Comparison of ENCODE assay signal across 9 mouse cellular contexts in genomic region chr5:144733953-144734352, GRCm38 (mm10). TPM values are rescaled to one million over a fixed set of nuclear protein-coding genes. Genes with fewer than 3 reads are reported as not detected.
DNase-seq lines count a peak whose midpoint lies in the region; ATAC-seq and TF ChIP-seq lines count a peak whose summit lies in the region.
"Had no signal": no experiment of that assay in that cellular context is flagged by ENCODE, and none has a peak within 500 bp of the region (broad histone marks: within the 10 kb centered on the region; RNA-seq: fewer than 3 reads in every experiment).

No protein-coding gene starts in this region.

- no peaks in the 10 kb centered on the region for H3K9me3 ChIP-seq in heart, embryonic 12.5 days (replicated peaks)
- H3K9me3 ChIP-seq in E14TG2a.4 (ENCODE audit: low read length) = peaks cover 14% of the 10 kb centered on the region
- H3K9me3 ChIP-seq in forebrain, embryonic 16.5 days (ENCODE audit: control insufficient read depth, low read length) = no peaks in the 10 kb centered on the region
- H3K9me3 ChIP-seq: lung, embryonic 15.5 days had no signal

- H3K27ac ChIP-seq in heart, embryonic 12.5 days (ENCODE audit: poor library complexity, severe bottlenecking) = no peak overlapping the region
- H3K27ac ChIP-seq in forebrain, embryonic 16.5 days (ENCODE audit: low read length) = no peak overlapping the region
- H3K27ac ChIP-seq: lung, embryonic 15.5 days had no signal

- no peak for ATAC-seq in heart, embryonic 12.5 days (ENCODE audit: insufficient number of reproducible peaks, low FRiP score)
- ATAC-seq in forebrain, embryonic 16.5 days = peak; percentile 28; the same call in 1 of the 2 replicates

- no peak overlapping the region for H3K9ac ChIP-seq in heart, embryonic 12.5 days
- no peak overlapping the region for H3K9ac ChIP-seq in forebrain, embryonic 16.5 days (replicated peaks; ENCODE audit: low read depth, low read length)
- H3K9ac ChIP-seq: lung, embryonic 15.5 days had no signal

- 25% methylated on average over 4 of the region's 4 CpGs for WGBS in heart, embryonic 12.5 days
- WGBS in forebrain, embryonic 16.5 days = 21% methylated on average over 4 of the region's 4 CpGs
- WGBS in large intestine, adult 2 months = 25% methylated on average over 4 of the region's 4 CpGs
- 24% methylated on average over 4 of the region's 4 CpGs for WGBS in lung, adult 2 months

- no peak for TF ChIP-seq POLR2A in lung, adult 2 months (IDR thresholded peaks at IDR 0.05; ENCODE audit: borderline replicate concordance, extremely low read depth, low read depth, low read length)

- no peak overlapping the region for H3K4me3 ChIP-seq in heart, embryonic 12.5 days
- no peak overlapping the region for H3K4me3 ChIP-seq in E14TG2a.4 (replicated peaks; ENCODE audit: low read length)
- no peak overlapping the region for H3K4me3 ChIP-seq in forebrain, embryonic 16.5 days (replicated peaks; ENCODE audit: low read length)
- no peak overlapping the region for H3K4me3 ChIP-seq in lung, adult 2 months (replicated peaks; ENCODE audit: extremely low read depth, low read depth, low read length)
- H3K4me3 ChIP-seq: lung, embryonic 15.5 days had no signal

- no peaks in the 10 kb centered on the region for H3K36me3 ChIP-seq in heart, embryonic 12.5 days
- no peaks in the 10 kb centered on the region for H3K36me3 ChIP-seq in E14TG2a.4 (ENCODE audit: insufficient read depth, low read length)
- no peaks in the 10 kb centered on the region for H3K36me3 ChIP-seq in forebrain, embryonic 16.5 days (ENCODE audit: control insufficient read depth, insufficient read depth)
- H3K36me3 ChIP-seq: lung, embryonic 15.5 days had no signal

- H3K27me3 ChIP-seq in heart, embryonic 12.5 days (replicated peaks) = peaks cover 3% of the 10 kb centered on the region; the same call in 1 of the 2 replicates
- no peaks in the 10 kb centered on the region for H3K27me3 ChIP-seq in E14TG2a.4 (ENCODE audit: insufficient read depth, low read length)
- peaks cover 3% of the 10 kb centered on the region; the same call in 1 of the 2 replicates for H3K27me3 ChIP-seq in forebrain, embryonic 16.5 days (replicated peaks; ENCODE audit: control insufficient read depth, insufficient read depth, low read length)
- H3K27me3 ChIP-seq: lung, embryonic 15.5 days had no signal

- DNase-seq in heart, adult 18-20 months = peak; percentile 23 to 78
- peak; percentile 11 for DNase-seq in c-Kit-negative CD71-positive TER-119-positive erythroid progenitor cells, embryonic 14.5 days (ENCODE audit: low read depth, low spot score)
- peak; percentile 31 for DNase-seq in large intestine, adult 2 months (ENCODE audit: low read depth, low spot score)
- peak; percentile 32 for DNase-seq in lung, adult 2 months
- peak; percentile 88 for DNase-seq in right cerebral cortex, postnatal 4 days

- peak; percentile 95 for TF ChIP-seq CTCF in E14TG2a.4 (conservative IDR thresholded peaks at IDR 0.05; ENCODE audit: low read length)
- TF ChIP-seq CTCF in lung, adult 2 months (IDR thresholded peaks at IDR 0.05; ENCODE audit: insufficient read depth, low read length) = peak; percentile 43; the same call in 1 of the 2 replicates

- H3K4me1 ChIP-seq in heart, embryonic 12.5 days (replicated peaks) = no peaks in the 10 kb centered on the region
- H3K4me1 ChIP-seq in E14TG2a.4 (replicated peaks; ENCODE audit: low read depth, low read length) = peaks cover 16% of the 10 kb centered on the region
- no peaks in the 10 kb centered on the region for H3K4me1 ChIP-seq in forebrain, embryonic 16.5 days (replicated peaks; ENCODE audit: control insufficient read depth, insufficient read depth, low read length)
- no peaks in the 10 kb centered on the region for H3K4me1 ChIP-seq in lung, adult 2 months (ENCODE audit: control insufficient read depth, insufficient read depth, low read length)
- H3K4me1 ChIP-seq: lung, embryonic 15.5 days had no signal

- H3K4me2 ChIP-seq in heart, embryonic 12.5 days = no peak overlapping the region
- no peak overlapping the region for H3K4me2 ChIP-seq in forebrain, embryonic 16.5 days (ENCODE audit: low read length)
- H3K4me2 ChIP-seq: lung, embryonic 15.5 days had no signal

RNA-seq across cellular contexts. Expression of gene Tmem130, which starts 27.7 kb away (rescaled TPM):
- under 1 TPM; 0.25 to 0.49 TPM for total RNA-seq in heart, adult 18-20 months (2021)
- 0.46 and 0.93 TPM in 2 replicates for polyA plus RNA-seq in heart, embryonic 12.5 days (2016; fragmentation: Nextera tagmentation; extraction: Ambion mirVana)
- polyA plus RNA-seq in forebrain, embryonic 16.5 days (2015; fragmentation: Nextera tagmentation; extraction: Ambion mirVana) = 124 and 229 TPM in 2 replicates
- 1.2 and 1.5 TPM in 2 replicates for polyA plus RNA-seq in large intestine, adult 2 months (2012; rRNA removed)
- 0.14 and 0.22 TPM in 2 replicates for polyA plus RNA-seq in lung, adult 2 months (2012; rRNA removed)

RNA-seq across cellular contexts. Expression of gene Trrap, which starts 33.6 kb away (rescaled TPM):
- total RNA-seq in heart, adult 18-20 months (2021) = 10 to 100 TPM; 35.4 to 43.4 TPM
- polyA plus RNA-seq in heart, embryonic 12.5 days (2016; fragmentation: Nextera tagmentation; extraction: Ambion mirVana) = 61.5 and 66.0 TPM in 2 replicates
- polyA plus RNA-seq in forebrain, embryonic 16.5 days (2015; fragmentation: Nextera tagmentation; extraction: Ambion mirVana) = 73.7 and 80.4 TPM in 2 replicates
- 55.6 and 62.4 TPM in 2 replicates for polyA plus RNA-seq in large intestine, adult 2 months (2012; rRNA removed)
- polyA plus RNA-seq in lung, adult 2 months (2012; rRNA removed) = 74.2 and 91.6 TPM in 2 replicates

Comparison
In these comparisons a context has a peak if more than half of its experiments do, and no peak if none do; other contexts are left out.
1. DNase-seq: peak in every context shown above with its lines; median percentile 88 in right cerebral cortex, postnatal 4 days; 50 in heart, adult 18-20 months; 32 in lung, adult 2 months; 31 in large intestine, adult 2 months; 11 in c-Kit-negative CD71-positive TER-119-positive erythroid progenitor cells, embryonic 14.5 days.
2. RNA of gene Tmem130, which starts 27.7 kb away (polyA plus RNA-seq): 124 to 229 TPM in forebrain, embryonic 16.5 days; 1.2 to 1.5 TPM in large intestine, adult 2 months, 0.46 to 0.93 TPM in heart, embryonic 12.5 days and 0.14 to 0.22 TPM in lung, adult 2 months; every median in the first group is over 10 times any median in the second.